Mouse (Mus musculus) cerebellum, adult 9-10 months (tissue): ENCODE data around the gene Col27a1.

Experiments
- DNase-seq: peaks from one replicate; pipeline ENCODE4 v3.0.0; 2022

Gene Col27a1

GRCm38 (mm10) chr4:63262941-63263340 lies 49.1 kb downstream of the Col27a1 start:
- DNase-seq, result no peak

GRCm38 (mm10) chr4:63266276-63266675 lies 52.5 kb downstream of the Col27a1 start:
- peak; percentile 45 for DNase-seq

GRCm38 (mm10) chr4:63267121-63267520 lies 53.3 kb downstream of the Col27a1 start:
- DNase-seq, result no peak

- DNase-seq, result peak; percentile 48
These were observed 53.8 kb downstream of the Col27a1 start for GRCm38 (mm10) chr4:63267586-63267985.

GRCm38 (mm10) chr4:63268777-63269176 lies 55.0 kb downstream of the Col27a1 start:
- no peak for DNase-seq

- no peak for DNase-seq
These were observed 60.7 kb downstream of the Col27a1 start for GRCm38 (mm10) chr4:63274516-63274915.

GRCm38 (mm10) chr4:63275251-63275650 lies 61.4 kb downstream of the Col27a1 start:
- peak; percentile 76 for DNase-seq

GRCm38 (mm10) chr4:63276571-63276970 lies 62.8 kb downstream of the Col27a1 start:
- DNase-seq, result no peak

GRCm38 (mm10) chr4:63278821-63279220 lies 65.0 kb downstream of the Col27a1 start:
- peak; percentile 75 for DNase-seq

GRCm38 (mm10) chr4:63281694-63282093 lies 67.9 kb downstream of the Col27a1 start:
- DNase-seq, result no peak

- DNase-seq, result no peak
These were observed 69.5 kb downstream of the Col27a1 start for GRCm38 (mm10) chr4:63283319-63283718.

- DNase-seq, result no peak
These were observed 72.2 kb downstream of the Col27a1 start for GRCm38 (mm10) chr4:63286034-63286433.

GRCm38 (mm10) chr4:63288497-63288896 lies 74.7 kb downstream of the Col27a1 start:
- no peak for DNase-seq

GRCm38 (mm10) chr4:63290081-63290480 lies 76.3 kb downstream of the Col27a1 start:
- DNase-seq, result peak; percentile 64

GRCm38 (mm10) chr4:63291075-63291474 lies 77.3 kb downstream of the Col27a1 start:
- DNase-seq, result peak; percentile 99

- no peak for DNase-seq
These were observed 77.9 kb downstream of the Col27a1 start for GRCm38 (mm10) chr4:63291658-63292057.

GRCm38 (mm10) chr4:63295641-63296040 lies 81.8 kb downstream of the Col27a1 start:
- DNase-seq, result no peak

GRCm38 (mm10) chr4:63296263-63296662 lies 82.5 kb downstream of the Col27a1 start:
- no peak for DNase-seq

- no peak for DNase-seq
These were observed 83.1 kb downstream of the Col27a1 start for GRCm38 (mm10) chr4:63296876-63297275.

- no peak for DNase-seq
These were observed 84.4 kb downstream of the Col27a1 start for GRCm38 (mm10) chr4:63298191-63298590.

GRCm38 (mm10) chr4:63302641-63303040 lies 88.8 kb downstream of the Col27a1 start:
- DNase-seq, result no peak

- peak; percentile 91 for DNase-seq
These were observed 93.6 kb downstream of the Col27a1 start for GRCm38 (mm10) chr4:63307175-63308062.

GRCm38 (mm10) chr4:63308316-63308715 lies 94.5 kb downstream of the Col27a1 start:
- DNase-seq, result peak; percentile 74

GRCm38 (mm10) chr4:63310247-63310855 lies 96.5 kb downstream of the Col27a1 start:
- peak; percentile 5 for DNase-seq
